Mouse (Mus musculus): Measurements from ENCODE around the gene Ciao2a. TPM values are rescaled to one million over a fixed set of nuclear protein-coding genes. Genes with fewer than 3 reads are reported as not detected.

Gene Ciao2a
- polyA plus RNA-seq, 1 experiment from 2014 or later: 177 TPM

GRCm38 (mm10) chr9:66092664-66093063 is 33.7 kb upstream of the Ciao2a start:
- no peak for ATAC-seq (ENCODE audit: insufficient number of reproducible peaks, insufficient read depth, low FRiP score, low TSS enrichment, low read depth)

GRCm38 (mm10) chr9:66101577-66101976 is 24.8 kb upstream of the Ciao2a start:
- 41% methylated on average over 8 of the region's 8 CpGs for WGBS
- H3K9me3 ChIP-seq: no peaks in the 10 kb centered on the region
- H3K4me1 ChIP-seq: 0 out of 2 replicates have a peak, but pooled peaks cover 3% of the 10 kb centered on the region
- no peaks in the 10 kb centered on the region for H3K27me3 ChIP-seq
- ATAC-seq (ENCODE audit: insufficient number of reproducible peaks, insufficient read depth, low FRiP score, low TSS enrichment, low read depth): no peak
- H3K27ac ChIP-seq: peak overlapping the region; percentile 28; the same call in 1 of the 2 replicates
- H3K4me2 ChIP-seq: no peak overlapping the region
- H3K9ac ChIP-seq: no peak overlapping the region
- peaks cover 87% of the 10 kb centered on the region for H3K36me3 ChIP-seq
- H3K4me3 ChIP-seq: no peak overlapping the region

More at GRCm38 (mm10) chr9:66092664-66093063, 33.7 kb upstream of the Ciao2a start:
- no peak overlapping the region for H3K4me3 ChIP-seq
- peaks cover 96% of the 10 kb centered on the region for H3K36me3 ChIP-seq
- peaks cover 14% of the 10 kb centered on the region; the same call in 1 of the 2 replicates for H3K4me1 ChIP-seq
- WGBS: 55% methylated on average over 2 of the region's 2 CpGs
- no peak overlapping the region for H3K4me2 ChIP-seq
- peak overlapping the region; percentile 16; the same call in 1 of the 2 replicates for H3K27ac ChIP-seq
- H3K9ac ChIP-seq: peak overlapping the region; percentile 21; the same call in 1 of the 2 replicates
- no peaks in the 10 kb centered on the region for H3K27me3 ChIP-seq
- H3K9me3 ChIP-seq: no peaks in the 10 kb centered on the region

- Histone ChIP-seq H3K9ac (no peak overlapping the region), H3K36me3 (peaks cover 86% of the 10 kb centered on the region)
- no peak for ATAC-seq (ENCODE audit: insufficient number of reproducible peaks, insufficient read depth, low FRiP score, low TSS enrichment, low read depth)
These were observed 23.7 kb upstream of the Ciao2a start for GRCm38 (mm10) chr9:66102668-66103067.

GRCm38 (mm10) chr9:66104601-66105000 is 21.8 kb upstream of the Ciao2a start:
- no peaks in the 10 kb centered on the region for H3K27me3 ChIP-seq
- no peak overlapping the region for H3K4me2 ChIP-seq
- ATAC-seq (ENCODE audit: insufficient number of reproducible peaks, insufficient read depth, low FRiP score, low TSS enrichment, low read depth): no peak
- 0 out of 2 replicates have a peak, but pooled peaks cover 3% of the 10 kb centered on the region for H3K4me1 ChIP-seq
- H3K4me3 ChIP-seq: no peak overlapping the region
- H3K27ac ChIP-seq: no peak overlapping the region
- WGBS: 95% methylated on average over 4 of the region's 4 CpGs
- H3K36me3 ChIP-seq: peaks cover 89% of the 10 kb centered on the region
- H3K9me3 ChIP-seq: no peaks in the 10 kb centered on the region
- H3K9ac ChIP-seq: no peak overlapping the region

More at GRCm38 (mm10) chr9:66102668-66103067, 23.7 kb upstream of the Ciao2a start:
- Histone ChIP-seq H3K27me3 (no peaks in the 10 kb centered on the region), H3K4me1 (0 out of 2 replicates have a peak, but pooled peaks cover 3% of the 10 kb centered on the region), H3K4me3 (no peak overlapping the region), H3K27ac (no peak overlapping the region), H3K4me2 (no peak overlapping the region), H3K9me3 (no peaks in the 10 kb centered on the region)
- WGBS: 56% methylated on average over 6 of the region's 6 CpGs

GRCm38 (mm10) chr9:66105168-66105567 is 21.2 kb upstream of the Ciao2a start:
- Histone ChIP-seq H3K4me3 (no peak overlapping the region), H3K4me2 (no peak overlapping the region), H3K27me3 (no peaks in the 10 kb centered on the region), H3K27ac (no peak overlapping the region), H3K9me3 (no peaks in the 10 kb centered on the region), H3K4me1 (peaks cover 5% of the 10 kb centered on the region; the same call in 1 of the 2 replicates), H3K9ac (no peak overlapping the region), H3K36me3 (peaks cover 84% of the 10 kb centered on the region)
- WGBS: 82% methylated on average over 8 of the region's 8 CpGs
- ATAC-seq (ENCODE audit: insufficient number of reproducible peaks, insufficient read depth, low FRiP score, low TSS enrichment, low read depth): no peak

GRCm38 (mm10) chr9:66109574-66109973 is 16.8 kb upstream of the Ciao2a start:
- 95% methylated on average over 1 of the region's 1 CpGs for WGBS

GRCm38 (mm10) chr9:66110126-66110525 is 16.3 kb upstream of the Ciao2a start:
- no peak overlapping the region for H3K4me3 ChIP-seq
- 41% methylated on average over 8 of the region's 8 CpGs for WGBS

More at GRCm38 (mm10) chr9:66109574-66109973, 16.8 kb upstream of the Ciao2a start:
- no peak overlapping the region for H3K9ac ChIP-seq
- H3K4me3 ChIP-seq: no peak overlapping the region
- no peak for ATAC-seq (ENCODE audit: insufficient number of reproducible peaks, insufficient read depth, low FRiP score, low TSS enrichment, low read depth)
- peaks cover 61% of the 10 kb centered on the region for H3K36me3 ChIP-seq
- no peak overlapping the region for H3K27ac ChIP-seq
- peaks cover 13% of the 10 kb centered on the region for H3K4me1 ChIP-seq
- H3K4me2 ChIP-seq: no peak overlapping the region
- no peaks in the 10 kb centered on the region for H3K9me3 ChIP-seq
- H3K27me3 ChIP-seq: no peaks in the 10 kb centered on the region

GRCm38 (mm10) chr9:66110611-66111379 is 15.6 kb upstream of the Ciao2a start:
- Histone ChIP-seq H3K4me1 (peaks cover 13% of the 10 kb centered on the region), H3K27ac (peak overlapping the region; percentile 1; the same call in 1 of the 2 replicates), H3K4me2 (no peak overlapping the region), H3K27me3 (no peaks in the 10 kb centered on the region), H3K36me3 (peaks cover 57% of the 10 kb centered on the region), H3K9me3 (no peaks in the 10 kb centered on the region), H3K4me3 (no peak overlapping the region), H3K9ac (no peak overlapping the region)
- WGBS: 37% methylated on average over 8 of the region's 8 CpGs
- no peak for ATAC-seq (ENCODE audit: insufficient number of reproducible peaks, insufficient read depth, low FRiP score, low TSS enrichment, low read depth)

More at GRCm38 (mm10) chr9:66110126-66110525, 16.3 kb upstream of the Ciao2a start:
- Histone ChIP-seq H3K4me2 (no peak overlapping the region), H3K27me3 (no peaks in the 10 kb centered on the region), H3K9ac (no peak overlapping the region), H3K9me3 (no peaks in the 10 kb centered on the region), H3K36me3 (peaks cover 60% of the 10 kb centered on the region), H3K27ac (peak overlapping the region; percentile 1; the same call in 1 of the 2 replicates), H3K4me1 (peaks cover 13% of the 10 kb centered on the region)
- ATAC-seq (ENCODE audit: insufficient number of reproducible peaks, insufficient read depth, low FRiP score, low TSS enrichment, low read depth): no peak

GRCm38 (mm10) chr9:66114341-66114740 is 12.1 kb upstream of the Ciao2a start:
- Histone ChIP-seq H3K36me3 (peaks cover 29% of the 10 kb centered on the region), H3K27me3 (no peaks in the 10 kb centered on the region), H3K9me3 (no peaks in the 10 kb centered on the region), H3K4me3 (no peak overlapping the region), H3K4me1 (peaks cover 13% of the 10 kb centered on the region), H3K9ac (no peak overlapping the region), H3K27ac (no peak overlapping the region), H3K4me2 (no peak overlapping the region)
- WGBS: 92% methylated on average over 3 of the region's 3 CpGs
- no peak for ATAC-seq (ENCODE audit: insufficient number of reproducible peaks, insufficient read depth, low FRiP score, low TSS enrichment, low read depth)

- no peaks in the 10 kb centered on the region for H3K9me3 ChIP-seq
- no peaks in the 10 kb centered on the region for H3K27me3 ChIP-seq
- H3K9ac ChIP-seq: no peak overlapping the region
- ATAC-seq (ENCODE audit: insufficient number of reproducible peaks, insufficient read depth, low FRiP score, low TSS enrichment, low read depth): no peak
- WGBS: 68% methylated on average over 8 of the region's 8 CpGs
- no peak overlapping the region for H3K27ac ChIP-seq
- H3K4me1 ChIP-seq: no peaks in the 10 kb centered on the region
- no peak overlapping the region for H3K4me3 ChIP-seq
- H3K36me3 ChIP-seq: peaks cover 26% of the 10 kb centered on the region
- H3K4me2 ChIP-seq: no peak overlapping the region
These were observed 9.5 kb upstream of the Ciao2a start for GRCm38 (mm10) chr9:66116890-66117289.

GRCm38 (mm10) chr9:66119498-66119897 is 6.9 kb upstream of the Ciao2a start:
- Histone ChIP-seq H3K4me2 (no peak overlapping the region), H3K27ac (no peak overlapping the region), H3K9me3 (no peaks in the 10 kb centered on the region), H3K27me3 (no peaks in the 10 kb centered on the region), H3K9ac (no peak overlapping the region), H3K4me3 (no peak overlapping the region), H3K4me1 (peaks cover 5% of the 10 kb centered on the region), H3K36me3 (peaks cover 12% of the 10 kb centered on the region; the same call in 1 of the 2 replicates)
- WGBS: 83% methylated on average over 2 of the region's 2 CpGs
- ATAC-seq (ENCODE audit: insufficient number of reproducible peaks, insufficient read depth, low FRiP score, low TSS enrichment, low read depth): no peak

GRCm38 (mm10) chr9:66120106-66120505 is 6.3 kb upstream of the Ciao2a start:
- peaks cover 6% of the 10 kb centered on the region for H3K4me1 ChIP-seq
- H3K27me3 ChIP-seq: no peaks in the 10 kb centered on the region
- no peaks in the 10 kb centered on the region for H3K9me3 ChIP-seq
- H3K36me3 ChIP-seq: peaks cover 7% of the 10 kb centered on the region; the same call in 1 of the 2 replicates
- no peak overlapping the region for H3K27ac ChIP-seq
- 90% methylated on average over 4 of the region's 4 CpGs for WGBS
- no peak for ATAC-seq (ENCODE audit: insufficient number of reproducible peaks, insufficient read depth, low FRiP score, low TSS enrichment, low read depth)
- no peak overlapping the region for H3K9ac ChIP-seq
- H3K4me2 ChIP-seq: no peak overlapping the region
- H3K4me3 ChIP-seq: no peak overlapping the region

Data from embryonic facial prominence, embryonic 13.5 days (tissue).